Mouse (Mus musculus): ENCODE results near the gene Gripap1.
A peak's percentile ranks its signal among the peaks of the same experiment; 100 is the strongest.
"Not testable (repeated sequence)": the region's sequence is repeated elsewhere in the genome, so short reads cannot be mapped to it uniquely, and the experiment has no call there.

Gene Gripap1

DNA sequence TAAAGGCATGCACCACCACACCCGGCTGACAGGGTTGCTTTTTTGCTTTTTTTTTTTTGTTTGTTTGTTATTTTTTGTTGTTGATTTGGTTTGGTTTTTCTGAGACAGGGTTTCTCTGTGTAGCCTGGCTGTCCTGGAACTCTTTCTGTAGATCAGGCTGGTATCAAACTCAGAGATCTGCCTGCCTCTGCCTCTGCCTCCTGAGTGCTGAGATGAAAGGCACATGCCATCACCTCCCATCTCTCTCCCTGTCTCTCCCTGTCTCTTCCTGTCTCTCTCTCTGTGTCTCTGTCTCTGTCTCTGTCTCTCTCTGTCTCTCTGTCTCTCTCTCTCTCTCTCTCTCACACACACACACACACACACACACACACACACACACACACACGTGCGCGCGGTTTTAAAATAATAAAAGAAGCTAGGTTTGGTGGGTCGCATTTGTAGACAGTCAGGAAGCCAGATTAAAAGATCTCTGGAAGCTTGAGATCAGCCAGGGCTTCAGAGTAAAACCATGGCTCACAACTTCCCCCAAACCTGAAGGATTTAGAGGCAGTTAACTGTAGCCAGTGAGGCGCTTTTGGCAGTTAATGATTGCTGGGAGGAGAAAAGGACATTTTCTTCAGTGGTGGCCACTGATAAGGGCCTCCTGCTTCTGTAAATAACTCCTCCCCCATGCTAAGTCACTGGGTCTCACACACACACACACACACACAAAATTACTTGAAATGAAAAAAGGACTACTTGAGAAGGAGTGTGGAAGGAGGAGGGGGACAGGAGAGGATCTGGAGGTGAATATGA, 10.9 kb upstream of the Gripap1 start:
- DNase-seq (ENCODE audit: low spot score in 2 of 2), result no peak

DNA sequence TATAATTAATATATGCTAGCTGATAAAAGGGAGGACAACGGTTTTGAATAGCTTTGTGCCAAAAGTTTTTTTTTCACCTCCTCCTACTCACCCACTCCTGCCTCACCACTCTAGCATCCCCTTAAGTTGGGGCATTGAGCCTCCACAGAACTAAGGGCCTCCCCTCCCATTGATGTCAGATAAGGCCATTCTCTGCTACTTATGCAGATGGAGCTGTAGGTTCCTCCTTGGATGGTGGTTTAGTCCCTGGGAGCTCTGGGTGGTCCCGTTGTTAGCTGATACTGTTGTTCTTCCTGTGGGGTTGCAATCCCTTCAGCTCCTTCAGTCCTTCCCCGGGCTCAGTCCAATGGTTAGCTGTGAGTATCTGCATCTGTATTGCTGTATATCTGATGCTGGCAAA, 10.3 kb upstream of the Gripap1 start:
- no peak for DNase-seq (ENCODE audit: low spot score in 2 of 2)

DNA sequence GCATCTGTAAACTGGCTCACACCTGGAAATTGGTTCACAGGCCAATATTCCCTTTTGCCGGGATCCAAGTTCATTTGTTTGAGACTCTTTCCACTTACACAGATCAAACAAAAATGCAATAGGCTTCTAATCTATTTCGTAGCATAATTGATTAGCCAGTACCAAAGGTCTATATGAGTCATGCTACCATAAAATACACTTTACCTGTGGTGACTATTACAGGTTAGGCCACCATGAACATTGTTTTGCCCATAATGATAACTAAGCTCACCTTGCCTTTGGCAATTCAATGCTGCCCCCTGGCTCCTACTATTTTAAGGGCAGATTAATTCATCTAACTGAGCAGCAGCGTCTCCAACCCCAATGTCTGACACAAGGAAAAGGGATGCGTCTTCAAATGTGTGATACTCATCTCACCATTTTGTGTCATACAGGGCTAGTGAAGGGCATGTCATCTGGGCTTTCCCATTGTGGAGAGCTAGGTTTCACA, 6.9 kb upstream of the Gripap1 start:
- DNase-seq (ENCODE audit: low spot score in 2 of 2), result no peak

DNA sequence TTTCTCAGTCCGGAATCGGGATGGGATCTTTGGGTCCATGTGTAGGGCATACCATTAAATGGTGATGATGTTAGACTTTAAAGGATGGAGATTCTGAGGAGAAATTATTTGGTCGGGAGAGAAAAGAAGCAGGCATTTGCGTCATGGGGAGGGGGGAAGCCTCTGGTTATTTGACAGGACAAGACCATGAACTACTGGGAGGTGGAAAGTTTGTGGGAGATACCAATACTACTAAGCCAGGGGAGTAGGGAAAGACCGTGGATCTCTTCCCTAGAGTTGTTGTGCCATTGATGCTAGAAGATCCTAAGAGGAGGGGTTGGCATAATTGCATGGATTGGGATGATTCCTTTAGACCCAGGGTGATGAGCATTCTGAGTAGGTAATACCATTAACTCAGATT, 744 bp downstream of the Gripap1 start:
- DNase-seq (ENCODE audit: low spot score in 2 of 2), result no peak

DNA sequence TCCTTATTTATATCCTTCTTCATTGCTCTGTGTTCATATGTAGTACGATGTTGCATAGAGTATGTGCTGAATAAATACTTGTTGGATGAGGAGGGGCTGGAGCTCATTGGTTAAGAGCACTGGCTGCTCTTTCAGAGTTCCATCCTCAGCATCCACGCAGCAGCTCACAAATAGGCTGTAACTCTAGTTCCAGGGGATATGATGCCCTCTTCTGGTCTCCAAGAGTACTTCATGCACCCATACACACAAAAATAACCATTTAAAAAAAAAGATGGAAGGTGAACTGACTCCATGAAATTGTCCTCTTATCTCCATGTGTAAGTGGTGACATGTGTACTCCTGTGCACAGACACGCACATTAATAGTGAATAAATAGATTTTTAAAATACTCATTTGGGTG, 3.8 kb downstream of the Gripap1 start:
- DNase-seq (ENCODE audit: low spot score in 2 of 2), result no peak

DNA sequence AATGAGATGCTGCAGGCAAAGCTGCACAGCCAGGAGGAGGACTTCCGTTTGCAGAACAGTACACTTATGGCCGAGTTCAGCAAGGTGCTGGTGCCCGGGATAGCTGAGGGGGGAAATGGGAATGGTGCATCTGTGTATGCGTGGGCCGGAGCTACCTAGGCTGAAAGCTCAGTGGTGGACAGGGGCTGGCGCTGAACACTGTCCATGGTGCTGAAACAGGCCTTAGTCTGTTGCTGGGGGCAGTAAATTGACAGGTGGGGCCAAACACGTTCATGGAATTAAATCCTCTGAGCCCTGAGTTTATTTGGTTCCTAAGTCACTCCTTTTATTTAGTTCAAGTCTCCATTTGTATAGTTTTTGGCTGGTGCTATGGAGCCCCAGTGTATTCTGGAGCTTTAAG, 5.5 kb downstream of the Gripap1 start:
- no peak for DNase-seq (ENCODE audit: low spot score in 2 of 2)

DNA sequence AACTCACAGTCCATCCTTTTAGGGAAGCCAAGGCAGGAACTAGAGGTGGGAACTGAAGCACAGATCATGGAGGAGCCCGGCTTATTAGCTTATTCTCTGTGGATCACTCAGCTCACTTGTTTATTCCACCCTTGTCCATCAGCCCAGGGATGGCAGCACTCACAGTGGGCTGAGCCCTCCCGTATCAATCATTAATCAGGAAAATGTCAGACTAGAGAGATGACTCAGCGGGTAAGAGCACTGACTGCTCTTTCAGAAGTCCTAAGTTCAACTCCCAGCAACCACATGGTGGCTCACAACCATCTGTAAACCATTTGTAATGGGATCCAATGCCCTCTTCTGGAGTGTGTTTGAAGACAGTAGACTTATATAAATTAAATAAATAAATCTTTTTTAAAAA, 7.8 kb downstream of the Gripap1 start:
- DNase-seq (ENCODE audit: low spot score in 2 of 2), result no peak

DNA sequence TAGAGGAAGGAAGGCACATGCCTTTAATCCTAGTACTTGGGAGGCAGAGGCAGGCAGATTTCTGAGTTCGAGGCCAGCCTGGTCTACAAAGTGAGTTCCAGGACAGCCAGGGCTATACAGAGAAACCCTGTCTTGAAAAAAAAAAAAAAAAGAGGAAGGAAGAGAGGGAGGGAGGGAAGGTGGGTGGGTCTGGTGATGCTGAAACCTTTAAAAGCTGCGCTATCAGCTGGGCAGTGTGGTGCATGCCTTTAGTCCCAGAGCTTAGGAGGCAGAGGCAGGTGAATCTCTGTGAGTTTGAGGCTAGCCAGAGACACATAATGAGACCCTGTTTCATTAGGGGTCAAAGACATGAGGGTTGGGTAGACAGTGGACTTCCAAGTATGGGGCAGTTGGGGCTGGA, 12.6 kb downstream of the Gripap1 start:
- not testable (repeated sequence) for DNase-seq (ENCODE audit: low spot score in 2 of 2)

DNA sequence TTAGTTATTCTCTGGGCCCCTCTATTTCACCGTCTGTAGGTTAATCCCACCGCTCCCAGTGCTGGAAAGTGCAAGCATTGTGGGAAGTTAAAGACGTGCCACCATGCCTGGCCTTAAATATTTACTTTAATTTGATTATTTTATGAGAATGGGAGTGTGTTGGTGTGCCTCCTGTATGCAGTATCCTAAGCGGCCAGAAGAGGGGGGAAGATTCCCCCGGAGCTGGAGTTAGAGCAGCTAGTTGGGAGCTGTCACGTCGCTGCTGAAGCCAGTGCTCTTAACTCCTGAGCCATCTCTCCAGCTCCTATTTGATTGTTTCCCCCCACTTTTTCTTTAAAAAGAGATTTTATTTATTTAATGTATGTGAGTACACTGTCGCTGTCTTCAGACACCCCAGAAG, 25.5 kb downstream of the Gripap1 start:
- DNase-seq (ENCODE audit: low spot score in 2 of 2), result not testable (repeated sequence)

DNA sequence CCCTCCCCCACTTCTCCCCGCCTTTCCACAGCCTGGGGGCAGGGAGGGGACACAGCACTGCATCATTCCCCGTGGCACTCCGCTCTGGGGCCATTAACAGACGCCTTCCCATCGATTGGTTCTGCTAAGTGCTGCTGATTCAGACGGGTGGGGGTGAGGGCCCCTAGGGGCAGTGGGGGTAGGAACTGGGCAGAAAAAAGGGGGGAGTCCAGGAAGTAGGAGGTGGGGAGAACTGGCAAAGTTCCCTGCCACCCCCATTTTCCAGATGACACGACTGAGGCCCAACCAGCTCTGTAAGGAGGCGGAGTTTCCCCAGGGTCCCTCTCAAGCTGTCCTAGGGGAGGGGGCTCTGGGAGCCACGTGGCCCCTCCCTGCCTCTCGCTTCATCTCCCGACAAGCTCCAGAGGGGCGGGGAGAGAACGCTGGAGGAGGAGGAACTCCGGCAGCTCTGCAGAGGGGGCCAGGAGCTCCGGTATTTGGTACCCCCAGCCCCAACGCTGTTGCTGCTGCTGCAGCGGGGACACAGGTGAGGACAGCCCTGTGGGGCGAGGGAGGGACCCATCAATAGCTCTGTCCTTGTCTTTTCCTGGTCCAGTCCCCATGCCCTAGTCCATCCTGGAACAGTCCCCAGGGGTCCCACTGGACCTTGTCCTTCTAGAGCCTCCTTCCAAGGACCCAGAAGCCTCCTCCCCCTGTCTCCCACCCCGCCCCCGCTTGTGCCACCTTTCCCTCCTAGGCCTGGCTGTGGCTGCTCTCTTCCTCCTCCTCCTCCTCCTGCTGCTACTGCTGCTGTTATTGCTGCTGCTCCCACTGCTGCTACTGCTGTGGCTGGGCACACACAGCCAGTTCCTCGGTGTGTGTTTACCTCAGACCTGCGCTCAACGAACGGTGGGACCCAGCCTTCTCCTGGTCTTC, 32.6 kb downstream of the Gripap1 start, which contains the start of gene Kcnd1:
Gene Kcnd1, plus strand, starts transcription at position 425 of the 915 bp plus-strand sequence.
- DNase-seq (ENCODE audit: low spot score in 2 of 2), result peak in 1 of 2 experiments; percentile 35

DNA sequence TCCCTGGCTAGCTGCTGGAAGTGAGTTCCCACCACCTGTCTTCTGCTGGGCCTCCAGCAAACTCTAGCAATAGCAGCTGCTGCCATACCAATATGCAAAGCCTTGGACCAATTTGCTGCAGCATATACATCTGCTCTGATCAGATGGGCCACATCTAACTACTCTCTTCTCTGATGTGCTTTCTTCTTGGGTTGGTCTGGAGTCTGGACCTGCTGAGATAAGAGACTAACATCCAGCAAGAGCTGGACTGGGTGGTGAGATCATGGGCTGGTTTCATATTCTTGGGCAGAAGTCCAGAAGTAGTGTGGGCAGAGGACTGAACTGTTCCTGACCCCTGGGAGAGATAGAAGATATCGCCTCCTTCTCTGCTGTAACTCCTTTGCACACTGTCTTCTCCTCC, 47.6 kb downstream of the Gripap1 start:
- no peak for DNase-seq (ENCODE audit: low spot score in 2 of 2)

DNA sequence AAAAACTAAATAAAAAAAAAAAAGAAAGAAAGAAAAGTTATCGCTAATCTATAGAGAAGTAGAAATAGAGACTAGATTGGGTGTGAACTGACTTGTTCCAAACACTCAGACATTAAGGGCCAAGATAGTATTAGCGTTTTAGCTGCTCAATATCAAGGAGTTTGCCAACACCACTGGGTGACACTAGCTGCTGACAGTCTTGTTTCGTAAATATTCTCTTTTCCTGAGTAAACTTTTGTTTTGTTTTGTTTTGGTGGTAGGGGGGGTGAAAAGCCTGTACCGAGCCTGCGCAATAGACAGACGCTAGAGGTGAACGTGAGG, 51.2 kb downstream of the Gripap1 start:
- no peak for DNase-seq (ENCODE audit: low spot score in 2 of 2)

DNA sequence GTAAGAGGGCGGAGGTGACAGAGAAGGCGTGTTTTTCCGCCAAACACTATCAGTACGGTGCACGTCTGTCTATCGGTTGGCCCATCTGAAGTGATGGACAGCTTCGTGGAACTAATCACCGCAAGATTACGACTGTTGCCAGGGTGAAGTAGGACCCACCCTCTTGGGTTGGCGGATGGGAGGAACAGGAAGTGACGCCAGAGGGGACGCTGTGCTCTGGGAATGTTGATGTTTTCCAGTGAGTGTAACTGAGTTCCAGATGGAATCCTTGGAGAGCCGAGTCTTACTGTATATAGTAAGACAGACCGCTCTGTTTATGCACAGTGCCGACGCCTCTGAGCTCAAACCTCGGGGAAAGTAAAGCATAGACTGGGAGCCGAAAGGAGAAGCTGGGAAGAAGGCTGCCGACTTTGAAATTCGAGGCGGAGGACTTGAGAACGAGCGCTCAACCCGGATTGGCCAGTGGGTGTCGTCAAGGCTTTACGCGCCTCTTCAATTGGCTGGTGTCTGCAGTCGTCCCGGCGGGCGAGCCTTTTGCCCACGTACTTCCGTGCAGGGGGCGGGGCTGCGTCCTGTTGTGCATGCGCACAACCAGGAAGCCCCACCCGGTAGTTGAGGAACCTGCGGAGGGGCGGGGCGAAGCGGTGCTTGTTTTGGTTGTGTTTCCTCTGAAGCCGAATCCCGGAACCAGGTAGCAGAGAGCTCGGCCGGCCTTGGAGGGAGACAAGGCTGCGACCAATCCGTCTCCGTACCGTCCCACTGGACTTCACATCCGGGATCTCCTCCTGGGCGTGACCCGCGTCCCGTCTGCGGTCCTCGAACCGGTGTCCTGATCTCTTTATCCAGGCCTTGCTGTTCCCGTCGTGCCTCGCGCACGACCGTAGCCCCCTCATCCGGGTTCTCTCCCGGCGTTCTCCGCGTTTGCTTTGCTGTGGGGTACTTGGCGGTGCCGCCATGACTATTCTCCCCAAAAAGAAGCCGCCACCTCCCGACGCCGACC, 51.9 kb downstream of the Gripap1 start, which contains the start of gene Otud5:
Gene Otud5, plus strand, starts transcription at position 202 of the 1,000 bp plus-strand sequence.
- peak; percentile 90 to 91 for DNase-seq (ENCODE audit: low spot score in 2 of 2)

DNA sequence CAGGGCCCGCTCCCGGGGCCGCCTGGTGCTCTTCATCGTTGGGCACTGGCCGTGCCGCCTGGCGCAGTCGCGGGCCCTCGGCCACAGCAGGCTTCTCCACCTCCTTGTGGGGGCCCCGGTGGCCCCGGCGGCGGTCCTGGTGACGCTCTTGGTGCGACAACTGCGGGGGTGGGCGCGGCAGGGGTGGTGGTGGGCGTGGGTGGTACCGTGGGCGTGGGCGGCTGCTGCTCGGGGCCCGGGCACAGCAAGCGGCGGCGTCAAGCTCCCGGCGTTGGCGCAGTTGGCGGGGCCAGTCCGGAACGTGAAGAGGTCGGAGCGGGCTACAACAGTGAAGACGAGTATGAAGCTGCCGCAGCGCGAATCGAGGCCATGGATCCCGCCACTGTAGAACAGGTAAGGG, 52.8 kb downstream of the Gripap1 start:
- DNase-seq (ENCODE audit: low spot score in 2 of 2), result no peak

DNA sequence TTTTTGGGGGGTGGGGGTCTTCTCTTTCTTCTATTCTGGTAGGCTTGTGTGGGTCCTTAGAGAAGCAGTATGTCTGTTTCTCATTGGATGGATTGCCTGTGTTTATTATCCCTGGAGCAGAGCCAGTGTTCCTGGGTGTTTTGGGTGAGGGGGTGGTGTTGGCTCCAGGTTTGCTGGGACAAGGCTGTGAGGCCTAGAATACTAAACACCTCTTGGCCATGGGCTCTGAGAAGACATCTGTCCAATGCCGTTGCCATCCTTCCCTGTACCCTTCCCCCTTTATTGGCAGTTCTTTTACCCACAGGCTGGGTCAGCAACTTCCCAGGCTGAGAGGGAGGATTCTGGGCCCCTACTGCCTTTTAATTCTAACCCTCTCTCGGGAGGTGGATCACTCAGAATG, 58.3 kb downstream of the Gripap1 start:
- no peak for DNase-seq (ENCODE audit: low spot score in 2 of 2)

DNA sequence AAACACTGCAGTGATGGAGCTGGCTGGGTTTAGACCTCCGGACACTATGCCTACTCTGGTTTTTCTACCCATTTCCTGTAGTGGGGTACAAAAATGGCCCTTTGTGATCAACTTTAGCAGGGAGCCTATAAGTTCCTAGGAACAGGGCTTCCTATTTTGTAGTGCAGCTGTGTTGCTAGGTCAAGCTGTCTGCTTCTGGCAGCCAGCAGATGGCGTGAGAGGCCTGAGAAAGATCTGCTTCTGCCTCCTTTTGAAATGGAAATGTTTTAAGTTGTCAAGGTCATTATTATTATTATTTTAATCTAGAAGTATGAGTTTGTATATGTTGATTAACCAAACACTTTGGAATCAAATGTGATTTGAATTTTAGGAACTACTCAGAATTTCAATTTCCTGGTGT, 65.0 kb downstream of the Gripap1 start:
- no peak for DNase-seq (ENCODE audit: low spot score in 2 of 2)

DNA sequence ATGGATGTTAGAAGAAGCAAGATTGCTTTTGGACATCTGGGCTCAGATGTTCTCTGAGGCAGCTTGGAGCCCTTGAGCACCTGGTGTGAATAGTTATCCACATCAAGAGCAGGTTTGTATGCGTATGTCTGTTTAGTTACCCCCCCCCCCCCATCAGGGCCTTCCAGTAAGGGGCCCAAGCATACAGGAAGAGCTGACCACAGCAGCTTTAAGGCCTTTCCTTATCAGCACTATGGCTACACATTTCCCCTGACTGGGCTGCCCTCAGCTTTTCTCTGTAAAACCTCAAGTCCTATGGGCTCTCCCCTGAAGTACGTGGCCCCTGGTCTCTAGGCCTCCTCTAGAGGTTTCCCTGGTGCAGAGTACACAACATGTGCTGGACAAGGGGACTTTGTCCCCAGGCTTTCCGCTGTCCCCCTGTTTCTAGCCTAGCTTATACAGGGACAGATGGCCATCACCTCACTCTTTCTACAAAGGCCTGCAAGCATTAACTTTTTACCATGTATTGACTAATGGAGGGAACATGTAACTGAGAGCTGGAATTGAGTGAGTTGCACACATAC, 69.7 kb downstream of the Gripap1 start:
- DNase-seq (ENCODE audit: low spot score in 2 of 2), result no peak

DNA sequence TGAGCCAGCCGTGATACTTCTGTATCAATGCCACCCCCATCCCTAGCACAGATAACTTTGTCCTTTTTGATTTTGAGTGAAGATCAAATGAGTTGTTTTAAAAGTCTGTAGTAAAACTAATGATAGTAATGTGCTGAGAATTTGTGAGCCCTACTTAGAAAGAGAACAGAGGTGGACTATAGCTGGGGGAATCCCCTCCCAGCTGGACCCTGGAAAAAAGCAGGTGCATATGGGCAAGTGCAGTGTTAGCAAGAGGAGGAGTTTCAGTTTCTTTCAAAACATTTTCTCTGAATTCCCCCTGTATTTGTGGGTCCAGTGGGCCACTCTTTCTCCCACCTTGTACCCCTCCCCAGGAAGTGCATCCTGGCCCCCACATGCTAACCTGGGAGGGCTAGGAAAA, 73.6 kb downstream of the Gripap1 start:
- no peak for DNase-seq (ENCODE audit: low spot score in 2 of 2)

DNA sequence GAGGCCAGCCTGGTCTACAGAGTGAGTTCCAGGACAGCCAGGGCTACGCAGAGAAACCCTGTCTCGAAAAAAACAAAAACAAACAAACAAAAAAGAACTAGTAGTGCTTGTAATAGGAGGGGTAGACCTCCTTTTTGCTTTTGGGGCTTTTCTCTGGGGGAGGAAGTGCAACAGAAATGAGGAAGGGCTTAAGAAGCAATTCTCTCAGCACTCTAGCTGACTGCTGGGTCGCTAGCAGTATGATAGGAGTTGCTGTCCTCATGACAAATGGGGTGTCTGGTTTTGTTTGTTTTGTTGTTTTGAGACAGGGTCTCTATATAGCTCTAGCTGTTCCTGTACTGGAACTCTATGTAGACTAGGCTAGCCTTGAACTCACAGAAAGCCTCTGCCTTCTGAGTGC, 75.0 kb downstream of the Gripap1 start:
- no peak for DNase-seq (ENCODE audit: low spot score in 2 of 2)

DNA sequence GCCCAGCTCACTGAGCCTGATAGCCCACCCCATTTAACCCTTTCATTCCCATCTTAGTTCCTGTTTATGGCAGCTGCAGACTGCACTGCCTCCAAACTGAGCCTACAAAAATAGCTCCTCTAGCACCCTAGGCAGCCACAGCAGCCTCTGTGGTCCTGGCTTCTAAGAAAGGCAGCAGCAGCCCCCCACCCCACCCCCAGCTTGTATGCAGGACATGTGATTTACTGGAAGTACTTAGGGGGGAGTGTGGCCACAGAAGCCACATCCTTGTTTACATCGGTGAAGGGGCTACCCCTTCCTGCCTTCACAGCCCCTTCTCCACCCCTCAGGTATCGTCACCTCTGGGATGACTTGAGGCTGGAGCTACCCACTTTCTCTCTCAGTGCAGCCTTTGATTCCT, 75.8 kb downstream of the Gripap1 start:
- no peak for DNase-seq (ENCODE audit: low spot score in 2 of 2)

DNA sequence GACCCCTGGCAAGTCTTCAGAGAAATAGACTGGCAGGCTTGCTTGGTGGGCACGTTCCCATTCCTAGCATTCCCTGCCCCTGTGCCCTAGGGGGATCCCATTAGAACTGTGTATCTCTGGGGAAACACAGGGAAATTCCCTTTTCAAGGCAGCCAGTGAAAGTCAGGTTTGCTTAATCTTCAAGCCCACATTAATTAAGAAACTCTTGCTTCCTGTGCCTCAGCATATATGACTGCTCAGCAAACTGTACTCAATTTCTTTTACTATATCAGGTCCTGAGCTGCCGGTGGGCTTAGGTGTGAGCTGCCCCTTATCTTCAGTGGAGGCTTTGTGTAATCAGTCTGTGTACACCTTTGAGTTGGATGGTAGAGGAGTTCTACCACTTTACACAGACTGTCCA, 76.2 kb downstream of the Gripap1 start:
- no peak for DNase-seq (ENCODE audit: low spot score in 2 of 2)

All from urinary bladder, postnatal 4 days (tissue).